Mouse (Mus musculus) layer of hippocampus, adult 9-11 months (tissue): Measurements from ENCODE around the gene Fzr1.

Source experiments
- DNase-seq: peaks from one replicate; pipeline ENCODE4 v3.0.0; 2022

Gene Fzr1

DNA sequence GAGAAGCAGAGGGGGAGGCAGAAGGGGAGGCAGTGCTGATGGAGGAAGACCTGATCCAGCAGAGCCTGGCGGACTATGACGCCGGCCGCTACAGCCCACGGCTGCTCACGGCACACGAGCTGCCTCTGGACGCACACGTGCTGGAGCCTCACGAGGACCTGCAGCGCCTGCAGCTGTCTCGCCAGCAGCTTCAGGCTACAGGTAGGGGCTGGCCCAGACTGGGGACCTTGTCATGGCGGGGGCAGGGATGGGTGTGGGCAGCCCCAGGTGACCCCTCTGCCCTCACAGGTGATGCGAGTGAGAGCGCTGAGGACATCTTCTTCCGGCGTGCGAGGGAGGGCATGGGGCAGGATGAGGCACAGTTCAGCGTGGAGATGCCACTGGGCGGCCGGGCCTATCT, 53.1 kb downstream of the Fzr1 start:
- no peak for DNase-seq

GRCm38 (mm10) chr10:81323791-81324530, 54.4 kb downstream of the Fzr1 start:
- no peak for DNase-seq

GRCm38 (mm10) chr10:81323141-81323775, 55.1 kb downstream of the Fzr1 start:
- no peak for DNase-seq

GRCm38 (mm10) chr10:81322444-81322843, 55.9 kb downstream of the Fzr1 start:
- DNase-seq = no peak

- no peak for DNase-seq
Measured at GRCm38 (mm10) chr10:81321436-81321835, 56.9 kb downstream of the Fzr1 start.

- peak; percentile 100 for DNase-seq
Measured at GRCm38 (mm10) chr10:81320550-81321347, 57.6 kb downstream of the Fzr1 start, which contains the start of gene Cactin. Gene Cactin, plus strand, starts transcription at chr10:81321103.

GRCm38 (mm10) chr10:81319741-81320549, 58.4 kb downstream of the Fzr1 start:
- peak; percentile 60 for DNase-seq

GRCm38 (mm10) chr10:81319330-81319699, 59.0 kb downstream of the Fzr1 start:
- no peak for DNase-seq

GRCm38 (mm10) chr10:81318589-81319329, 59.6 kb downstream of the Fzr1 start:
- no peak for DNase-seq

GRCm38 (mm10) chr10:81317273-81317672, 61.0 kb downstream of the Fzr1 start:
- DNase-seq = no peak

- DNase-seq = no peak
Measured at GRCm38 (mm10) chr10:81316338-81317060, 61.8 kb downstream of the Fzr1 start.
